Mouse (Mus musculus): Measurements from ENCODE around the gene Insl5. TPM values are rescaled to one million over a fixed set of nuclear protein-coding genes. Genes with fewer than 3 reads are reported as not detected.

Gene Insl5
- total RNA-seq, 2 experiments from 2014 or later = not detected

Other genes starting within 250 kb of the Insl5 start
- gene Tctex1d1, start 48.2 kb downstream of the Insl5 start, total RNA-seq (2021) = not detected
- 10 to 100 TPM; 31.1 to 35.6 TPM for gene Mier1, start 87.5 kb upstream of the Insl5 start, total RNA-seq (2021)
- gene Wdr78, start 87.7 kb upstream of the Insl5 start, total RNA-seq (2021) = 1 to 10 TPM in 1 of 2 experiments, under 1 TPM in 1; 0.64 to 1.6 TPM
- gene Slc35d1, start 188.3 kb upstream of the Insl5 start, total RNA-seq (2021) = 1 to 10 TPM; 6.7 to 7.7 TPM

All from heart, postnatal 25 days (tissue).